Mouse (Mus musculus): Measurements from ENCODE around the gene Abcg1.

GRCm38 (mm10) chr17:31032341-31032740, 25.1 kb upstream of the Abcg1 start:
- TF ChIP-seq EP300 (IDR thresholded peaks at IDR 0.05; ENCODE audit: low read depth) (no peak), CTCF (IDR thresholded peaks at IDR 0.05; ENCODE audit: low read depth) (no peak)
